In genomic region chr1:191849501-191849900, GRCm38 (mm10) we compare ENCODE assay signal across 17 mouse cellular contexts.
"Had no signal": no experiment of that assay in that cellular context is flagged by ENCODE, and none has a peak within 500 bp of the region (broad histone marks: within the 10 kb centered on the region; RNA-seq: fewer than 3 reads in every experiment).

No protein-coding gene starts in this region.

- H3K4me2 ChIP-seq: limb, embryonic 12.5 days; liver, embryonic 15.5 days; midbrain, embryonic 13.5 days; neural tube, embryonic 13.5 days had no signal

- H3K4me3 ChIP-seq: limb, embryonic 12.5 days; liver, embryonic 15.5 days; midbrain, embryonic 13.5 days; neural tube, embryonic 13.5 days had no signal

- H3K9me3 ChIP-seq: limb, embryonic 12.5 days; liver, embryonic 15.5 days; midbrain, embryonic 13.5 days; neural tube, embryonic 13.5 days had no signal

- DNase-seq: kidney, adult 9 months; kidney, postnatal 36 days; layer of hippocampus, adult 9-11 months; layer of hippocampus, postnatal 36 days; liver; lung, adult 2 months; lung, postnatal 4 days; retina, postnatal 1 day; right cerebral cortex, postnatal 4 days; spleen, adult 18-20 months; thymus, adult 18-20 months; thymus, postnatal 14 days had no signal

- H3K4me1 ChIP-seq: limb, embryonic 12.5 days; midbrain, embryonic 13.5 days; neural tube, embryonic 13.5 days had no signal

- H3K27me3 ChIP-seq: limb, embryonic 12.5 days; midbrain, embryonic 13.5 days; neural tube, embryonic 13.5 days had no signal

- H3K9ac ChIP-seq: limb, embryonic 12.5 days; liver, embryonic 15.5 days; midbrain, embryonic 13.5 days; neural tube, embryonic 13.5 days had no signal

- H3K36me3 ChIP-seq: limb, embryonic 12.5 days; liver, embryonic 15.5 days; midbrain, embryonic 13.5 days; neural tube, embryonic 13.5 days had no signal

- H3K27ac ChIP-seq: kidney, postnatal 0 days; limb, embryonic 12.5 days; liver, embryonic 15.5 days; midbrain, embryonic 13.5 days; neural tube, embryonic 13.5 days had no signal
